Mouse (Mus musculus): Measurements from ENCODE around the gene Stmn1. TPM values are rescaled to one million over a fixed set of nuclear protein-coding genes. Genes with fewer than 3 reads are reported as not detected.

The Stmn1 gene
- polyA plus RNA-seq, 1 experiment from 2014 or later: 4,454 TPM

- no peaks in the 10 kb centered on the region for H3K27me3 ChIP-seq (ENCODE audit: control insufficient read depth, insufficient read depth, low read length)
- peak overlapping the region; percentile 97 for H3K9ac ChIP-seq (ENCODE audit: low read length)
- no peaks in the 10 kb centered on the region for H3K9me3 ChIP-seq (ENCODE audit: control insufficient read depth, low read length)
- peak overlapping the region; percentile 95 for H3K27ac ChIP-seq (ENCODE audit: low read depth, low read length)
- H3K36me3 ChIP-seq (ENCODE audit: control insufficient read depth, insufficient read depth, low read length): peaks cover 12% of the 10 kb centered on the region
- peaks cover 24% of the 10 kb centered on the region for H3K4me1 ChIP-seq (ENCODE audit: control insufficient read depth, insufficient read depth, low read length)
- under 1% methylated on average over 31 of the region's 31 CpGs for WGBS
- H3K4me3 ChIP-seq (ENCODE audit: low read depth, low read length): peak overlapping the region; percentile 67
- DNase-seq (ENCODE audit: low spot score, missing footprints): peak; percentile 97
- ATAC-seq (ENCODE audit: low FRiP score): peak; percentile 26
- H3K4me2 ChIP-seq: peak overlapping the region; percentile 97
These were observed 495 bp upstream of the Stmn1 start for GRCm38 (mm10) chr4:134467435-134468214.

- DNase-seq (ENCODE audit: low spot score, missing footprints): peak; percentile 100
- peak overlapping the region; percentile 67 for H3K4me3 ChIP-seq (ENCODE audit: low read depth, low read length)
- no peaks in the 10 kb centered on the region for H3K9me3 ChIP-seq (ENCODE audit: control insufficient read depth, low read length)
- H3K4me2 ChIP-seq: peak overlapping the region; percentile 97
- H3K4me1 ChIP-seq (ENCODE audit: control insufficient read depth, insufficient read depth, low read length): peaks cover 24% of the 10 kb centered on the region
- peak overlapping the region; percentile 95 for H3K27ac ChIP-seq (ENCODE audit: low read depth, low read length)
- peak; percentile 85 for ATAC-seq (ENCODE audit: low FRiP score)
- H3K36me3 ChIP-seq (ENCODE audit: control insufficient read depth, insufficient read depth, low read length): peaks cover 13% of the 10 kb centered on the region
- H3K9ac ChIP-seq (ENCODE audit: low read length): peak overlapping the region; percentile 97
- H3K27me3 ChIP-seq (ENCODE audit: control insufficient read depth, insufficient read depth, low read length): no peaks in the 10 kb centered on the region
- under 1% methylated on average over 62 of the region's 68 CpGs for WGBS
These were observed 602 bp downstream of the Stmn1 start for GRCm38 (mm10) chr4:134468578-134469266.

GRCm38 (mm10) chr4:134469341-134469796 is 1.2 kb downstream of the Stmn1 start:
- WGBS: 4% methylated on average over 6 of the region's 6 CpGs
- ATAC-seq (ENCODE audit: low FRiP score) (peak; percentile 54), DNase-seq (ENCODE audit: low spot score, missing footprints) (peak; percentile 93)
- Histone ChIP-seq H3K9me3 (ENCODE audit: control insufficient read depth, low read length) (no peaks in the 10 kb centered on the region), H3K4me3 (ENCODE audit: low read depth, low read length) (peak overlapping the region; percentile 67), H3K4me1 (ENCODE audit: control insufficient read depth, insufficient read depth, low read length) (peaks cover 24% of the 10 kb centered on the region), H3K4me2 (peak overlapping the region; percentile 97), H3K36me3 (ENCODE audit: control insufficient read depth, insufficient read depth, low read length) (peaks cover 16% of the 10 kb centered on the region), H3K9ac (ENCODE audit: low read length) (peak overlapping the region; percentile 97), H3K27ac (ENCODE audit: low read depth, low read length) (peak overlapping the region; percentile 95), H3K27me3 (ENCODE audit: control insufficient read depth, insufficient read depth, low read length) (no peaks in the 10 kb centered on the region)

- DNase-seq (ENCODE audit: low spot score, missing footprints): peak; percentile 86
- Histone ChIP-seq H3K9ac (ENCODE audit: low read length) (peak overlapping the region; percentile 97), H3K36me3 (ENCODE audit: control insufficient read depth, insufficient read depth, low read length) (peaks cover 22% of the 10 kb centered on the region), H3K27ac (ENCODE audit: low read depth, low read length) (peak overlapping the region; percentile 57), H3K4me3 (ENCODE audit: low read depth, low read length) (peak overlapping the region; percentile 67), H3K4me2 (peak overlapping the region; percentile 97), H3K9me3 (ENCODE audit: control insufficient read depth, low read length) (no peaks in the 10 kb centered on the region), H3K4me1 (ENCODE audit: control insufficient read depth, insufficient read depth, low read length) (peaks cover 24% of the 10 kb centered on the region), H3K27me3 (ENCODE audit: control insufficient read depth, insufficient read depth, low read length) (no peaks in the 10 kb centered on the region)
- ATAC-seq (ENCODE audit: low FRiP score): no peak
- 63% methylated on average over 3 of the region's 3 CpGs for WGBS
These were observed 1.9 kb downstream of the Stmn1 start for GRCm38 (mm10) chr4:134469985-134470384.

- peaks cover 27% of the 10 kb centered on the region for H3K36me3 ChIP-seq (ENCODE audit: control insufficient read depth, insufficient read depth, low read length)
- peak overlapping the region; percentile 23 for H3K4me3 ChIP-seq (ENCODE audit: low read depth, low read length)
- no peaks in the 10 kb centered on the region for H3K27me3 ChIP-seq (ENCODE audit: control insufficient read depth, insufficient read depth, low read length)
- DNase-seq (ENCODE audit: low spot score, missing footprints) (no peak), ATAC-seq (ENCODE audit: low FRiP score) (no peak)
- H3K4me1 ChIP-seq (ENCODE audit: control insufficient read depth, insufficient read depth, low read length): peaks cover 15% of the 10 kb centered on the region
- no peak overlapping the region for H3K9ac ChIP-seq (ENCODE audit: low read length)
- H3K4me2 ChIP-seq: peak overlapping the region; percentile 97
- H3K27ac ChIP-seq (ENCODE audit: low read depth, low read length): no peak overlapping the region
- H3K9me3 ChIP-seq (ENCODE audit: control insufficient read depth, low read length): no peaks in the 10 kb centered on the region
These were observed 3.3 kb downstream of the Stmn1 start for GRCm38 (mm10) chr4:134471469-134471868.

- no peaks in the 10 kb centered on the region for H3K27me3 ChIP-seq (ENCODE audit: control insufficient read depth, insufficient read depth, low read length)
- H3K9me3 ChIP-seq (ENCODE audit: control insufficient read depth, low read length): no peaks in the 10 kb centered on the region
- no peak overlapping the region for H3K4me3 ChIP-seq (ENCODE audit: low read depth, low read length)
- DNase-seq (ENCODE audit: low spot score, missing footprints) (no peak), ATAC-seq (ENCODE audit: low FRiP score) (no peak)
- 77% methylated on average over 4 of the region's 4 CpGs for WGBS
- no peak overlapping the region for H3K9ac ChIP-seq (ENCODE audit: low read length)
- H3K36me3 ChIP-seq (ENCODE audit: control insufficient read depth, insufficient read depth, low read length): peaks cover 27% of the 10 kb centered on the region
- H3K27ac ChIP-seq (ENCODE audit: low read depth, low read length): no peak overlapping the region
- H3K4me1 ChIP-seq (ENCODE audit: control insufficient read depth, insufficient read depth, low read length): peaks cover 7% of the 10 kb centered on the region
- H3K4me2 ChIP-seq: no peak overlapping the region
These were observed 5.6 kb downstream of the Stmn1 start for GRCm38 (mm10) chr4:134473764-134474163.

GRCm38 (mm10) chr4:134474240-134474639 is 6.1 kb downstream of the Stmn1 start:
- no peak overlapping the region for H3K4me2 ChIP-seq
- peaks cover 27% of the 10 kb centered on the region for H3K36me3 ChIP-seq (ENCODE audit: control insufficient read depth, insufficient read depth, low read length)
- DNase-seq (ENCODE audit: low spot score, missing footprints) (no peak), ATAC-seq (ENCODE audit: low FRiP score) (no peak)
- H3K4me1 ChIP-seq (ENCODE audit: control insufficient read depth, insufficient read depth, low read length): peaks cover 9% of the 10 kb centered on the region
- no peaks in the 10 kb centered on the region for H3K9me3 ChIP-seq (ENCODE audit: control insufficient read depth, low read length)
- WGBS: 70% methylated on average over 8 of the region's 8 CpGs
- no peak overlapping the region for H3K9ac ChIP-seq (ENCODE audit: low read length)
- H3K27ac ChIP-seq (ENCODE audit: low read depth, low read length): no peak overlapping the region
- no peak overlapping the region for H3K4me3 ChIP-seq (ENCODE audit: low read depth, low read length)
- no peaks in the 10 kb centered on the region for H3K27me3 ChIP-seq (ENCODE audit: control insufficient read depth, insufficient read depth, low read length)

GRCm38 (mm10) chr4:134476899-134477298 is 8.8 kb downstream of the Stmn1 start:
- H3K27me3 ChIP-seq (ENCODE audit: control insufficient read depth, insufficient read depth, low read length): no peaks in the 10 kb centered on the region
- H3K36me3 ChIP-seq (ENCODE audit: control insufficient read depth, insufficient read depth, low read length): peaks cover 17% of the 10 kb centered on the region; the same call in 1 of the 2 replicates
- no peak overlapping the region for H3K9ac ChIP-seq (ENCODE audit: low read length)
- 92% methylated on average over 8 of the region's 8 CpGs for WGBS
- peaks cover 6% of the 10 kb centered on the region for H3K4me1 ChIP-seq (ENCODE audit: control insufficient read depth, insufficient read depth, low read length)
- DNase-seq (ENCODE audit: low spot score, missing footprints) (peak; percentile 84), ATAC-seq (ENCODE audit: low FRiP score) (no peak)
- H3K4me3 ChIP-seq (ENCODE audit: low read depth, low read length): no peak overlapping the region
- H3K9me3 ChIP-seq (ENCODE audit: control insufficient read depth, low read length): no peaks in the 10 kb centered on the region
- H3K4me2 ChIP-seq: no peak overlapping the region
- H3K27ac ChIP-seq (ENCODE audit: low read depth, low read length): no peak overlapping the region

- Histone ChIP-seq H3K4me1 (ENCODE audit: control insufficient read depth, insufficient read depth, low read length) (peaks cover 6% of the 10 kb centered on the region), H3K36me3 (ENCODE audit: control insufficient read depth, insufficient read depth, low read length) (peaks cover 15% of the 10 kb centered on the region; the same call in 1 of the 2 replicates), H3K9ac (ENCODE audit: low read length) (no peak overlapping the region), H3K27me3 (ENCODE audit: control insufficient read depth, insufficient read depth, low read length) (no peaks in the 10 kb centered on the region), H3K9me3 (ENCODE audit: control insufficient read depth, low read length) (no peaks in the 10 kb centered on the region), H3K4me2 (no peak overlapping the region), H3K4me3 (ENCODE audit: low read depth, low read length) (no peak overlapping the region), H3K27ac (ENCODE audit: low read depth, low read length) (no peak overlapping the region)
- peak; percentile 99 for DNase-seq (ENCODE audit: low spot score, missing footprints)
- WGBS: 7% methylated on average over 9 of the region's 9 CpGs
- peak; percentile 61 for ATAC-seq (ENCODE audit: low FRiP score)
These were observed 9.9 kb downstream of the Stmn1 start for GRCm38 (mm10) chr4:134478031-134478430.

Data from midbrain, embryonic 11.5 days (tissue).